Mouse (Mus musculus) thymus, adult 2 months (tissue): ENCODE data around the gene Adamts2.

ENCODE experiments used
- CTCF ChIP-seq: fragments of 200-500 bp; IDR thresholded peaks from 2 replicates; pipeline ENCODE4 v1.5.1; 2012; ENCODE audit warnings: mild to moderate bottlenecking, control low read depth, low read length, moderate library complexity, borderline replicate concordance; ENCODE audit not compliant: control insufficient read depth, poor library complexity, insufficient read depth; ENCODE audit errors: extremely low read depth
- POLR2A ChIP-seq: fragments of 200-500 bp; IDR thresholded peaks from 2 replicates; pipeline ENCODE4 v1.6.1; 2012; ENCODE audit warnings: mild to moderate bottlenecking, low read length, control low read depth, moderate library complexity; ENCODE audit not compliant: control insufficient read depth, poor library complexity, insufficient read depth; ENCODE audit errors: extremely low read depth

DNA sequence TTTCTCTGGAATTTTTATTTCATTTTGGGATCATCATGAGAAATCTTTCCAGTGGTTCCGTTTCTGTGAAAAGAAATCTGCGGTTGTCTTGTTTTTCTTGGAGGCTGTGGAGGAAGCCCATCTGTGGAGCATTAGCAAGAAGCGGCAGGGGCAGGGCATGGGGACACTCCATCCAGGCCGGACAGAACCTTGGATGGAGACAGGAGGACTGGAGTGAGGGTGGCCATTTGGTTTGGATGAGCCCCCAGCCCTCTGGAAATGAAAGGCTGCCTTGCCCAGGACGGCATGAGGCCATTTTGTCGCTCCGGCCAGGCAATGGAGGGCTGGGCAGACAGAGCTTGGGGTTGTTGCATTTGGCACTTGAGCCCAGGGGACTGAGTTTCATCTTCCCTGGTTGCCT, 80.1 kb downstream of the Adamts2 start:
- TF ChIP-seq POLR2A (no peak), CTCF (no peak)
